In genomic region chr11:109863194-109863746, GRCm38 (mm10) we compare ENCODE assay signal across 8 mouse cellular contexts. TPM values are rescaled to one million over a fixed set of nuclear protein-coding genes. Genes with fewer than 3 reads are reported as not detected.
DNase-seq lines count a peak whose midpoint lies in the region; ATAC-seq and TF ChIP-seq lines count a peak whose summit lies in the region.

No protein-coding gene starts in this region.

- H3K4me2 ChIP-seq in hindbrain, embryonic 14.5 days (replicated peaks), result no peak overlapping the region
- no peak overlapping the region for H3K4me2 ChIP-seq in hindbrain, embryonic 12.5 days (replicated peaks)
- H3K4me2 ChIP-seq in CH12.LX (ENCODE audit: insufficient read depth, low read depth, poor library complexity, severe bottlenecking), result no peak overlapping the region
- no peak overlapping the region for H3K4me2 ChIP-seq in midbrain, embryonic 15.5 days

- 74% methylated on average over 9 of the region's 9 CpGs for WGBS in hindbrain, embryonic 14.5 days
- 70% methylated on average over 9 of the region's 9 CpGs for WGBS in hindbrain, embryonic 12.5 days
- WGBS in bone marrow, adult 2 months, result 67% methylated on average over 9 of the region's 9 CpGs
- WGBS in forebrain, embryonic 10.5 days, result 71% methylated on average over 9 of the region's 9 CpGs
- 64% methylated on average over 9 of the region's 9 CpGs for WGBS in midbrain, embryonic 15.5 days

- no peaks in the 10 kb centered on the region for H3K79me2 ChIP-seq in CH12.LX (replicated peaks; ENCODE audit: control insufficient read depth, extremely low read depth, insufficient read depth, poor library complexity, severe bottlenecking)

- H3K9ac ChIP-seq in hindbrain, embryonic 14.5 days, result no peak overlapping the region
- no peak overlapping the region for H3K9ac ChIP-seq in hindbrain, embryonic 12.5 days
- no peak overlapping the region for H3K9ac ChIP-seq in CH12.LX (ENCODE audit: insufficient read depth, low read depth)
- no peak overlapping the region for H3K9ac ChIP-seq in midbrain, embryonic 15.5 days

- ATAC-seq in hindbrain, embryonic 14.5 days (ENCODE audit: low FRiP score), result no peak
- ATAC-seq in hindbrain, embryonic 12.5 days (ENCODE audit: low FRiP score), result no peak; the same call in 1 of the 2 replicates
- ATAC-seq in midbrain, embryonic 15.5 days (replicated peaks), result peak; percentile 37; the same call in 1 of the 2 replicates
- ATAC-seq in erythroid progenitor cell, adult 5-6 weeks (replicated peaks; ENCODE audit: low FRiP score, poor library complexity, severe bottlenecking), result no peak

- no peaks in the 10 kb centered on the region for H3K4me1 ChIP-seq in hindbrain, embryonic 14.5 days (replicated peaks; ENCODE audit: control insufficient read depth, insufficient read depth, low read length)
- H3K4me1 ChIP-seq in hindbrain, embryonic 12.5 days, result peaks cover 6% of the 10 kb centered on the region; the same call in 1 of the 2 replicates
- H3K4me1 ChIP-seq in CH12.LX (ENCODE audit: control insufficient read depth in 1 of 2, insufficient read depth in 2 of 2), result peaks cover 8 to 34% of the 10 kb centered on the region in 2 experiments
- peaks cover 2% of the 10 kb centered on the region; the same call in 1 of the 2 replicates for H3K4me1 ChIP-seq in bone marrow, adult 2 months (ENCODE audit: control insufficient read depth, insufficient read depth, low read length)
- H3K4me1 ChIP-seq in forebrain, embryonic 10.5 days, result peaks cover 11% of the 10 kb centered on the region
- peaks cover 6% of the 10 kb centered on the region; the same call in 1 of the 2 replicates for H3K4me1 ChIP-seq in midbrain, embryonic 15.5 days

- no peak for TF ChIP-seq POLR2A in CH12.LX (IDR thresholded peaks at IDR 0.05; ENCODE audit: low read depth, low read length)
- no peak for TF ChIP-seq POLR2A in bone marrow, adult 2 months (IDR thresholded peaks at IDR 0.05; ENCODE audit: borderline replicate concordance, control insufficient read depth, low read depth, low read length)

- H3K27me3 ChIP-seq in hindbrain, embryonic 14.5 days (ENCODE audit: control insufficient read depth, insufficient read depth, low read length), result no peaks in the 10 kb centered on the region
- H3K27me3 ChIP-seq in hindbrain, embryonic 12.5 days, result no peaks in the 10 kb centered on the region
- no peaks in the 10 kb centered on the region for H3K27me3 ChIP-seq in CH12.LX (replicated peaks)
- H3K27me3 ChIP-seq in forebrain, embryonic 10.5 days (ENCODE audit: poor library complexity, severe bottlenecking), result no peaks in the 10 kb centered on the region
- no peaks in the 10 kb centered on the region for H3K27me3 ChIP-seq in midbrain, embryonic 15.5 days (replicated peaks)

- peak; percentile 75 to 79 for TF ChIP-seq CTCF in CH12.LX (conservative IDR thresholded peaks at IDR 0.05 in 1 of 2, IDR thresholded peaks at IDR 0.05 in 1 of 2; ENCODE audit: low read depth in 2 of 2, low read length in 2 of 2)
- TF ChIP-seq CTCF in bone marrow, adult 2 months (IDR thresholded peaks at IDR 0.05; ENCODE audit: control insufficient read depth, insufficient read depth, low read length), result peak; percentile 50

- dilution Hi-C loops in CH12.LX (cut with MboI; ENCODE audit: extremely low pct_ligation_motif_present, extremely low pct_unique_long_range_greater_than_20kb, low sequenced_read_pairs), result no loop called here

- no peaks in the 10 kb centered on the region for H3K9me3 ChIP-seq in hindbrain, embryonic 14.5 days (ENCODE audit: control insufficient read depth, low read length)
- 0 out of 2 replicates have a peak, but pooled peaks cover 3% of the 10 kb centered on the region for H3K9me3 ChIP-seq in hindbrain, embryonic 12.5 days (replicated peaks)
- peaks cover 4% of the 10 kb centered on the region for H3K9me3 ChIP-seq in CH12.LX (replicated peaks; ENCODE audit: low read length)
- no peaks in the 10 kb centered on the region for H3K9me3 ChIP-seq in forebrain, embryonic 10.5 days
- H3K9me3 ChIP-seq in midbrain, embryonic 15.5 days, result no peaks in the 10 kb centered on the region

- no peak overlapping the region for H3K4me3 ChIP-seq in hindbrain, embryonic 14.5 days (replicated peaks; ENCODE audit: low read length)
- H3K4me3 ChIP-seq in hindbrain, embryonic 12.5 days, result no peak overlapping the region
- no peak overlapping the region for H3K4me3 ChIP-seq in CH12.LX (replicated peaks in 1 of 3; ENCODE audit: low read depth in 2 of 3, low read length in 2 of 3, poor library complexity in 1 of 3)
- H3K4me3 ChIP-seq in bone marrow, adult 2 months (replicated peaks; ENCODE audit: control insufficient read depth, low read depth, low read length), result no peak overlapping the region
- H3K4me3 ChIP-seq in forebrain, embryonic 10.5 days, result no peak overlapping the region
- no peak overlapping the region for H3K4me3 ChIP-seq in midbrain, embryonic 15.5 days

- DNase-seq in hindbrain, embryonic 14.5 days (ENCODE audit: low spot score), result peak; percentile 69
- DNase-seq in CH12.LX (ENCODE audit: extremely low read depth), result peak; percentile 75
- DNase-seq in forebrain, embryonic 10.5 days (ENCODE audit: extremely low spot score, low spot score), result peak; percentile 52
- DNase-seq in left cerebral cortex, postnatal 14 days (ENCODE audit: low spot score in 2 of 2), result peak; percentile 37 to 60

- H3K27ac ChIP-seq in hindbrain, embryonic 14.5 days, result no peak overlapping the region
- no peak overlapping the region for H3K27ac ChIP-seq in hindbrain, embryonic 12.5 days
- H3K27ac ChIP-seq in CH12.LX (ENCODE audit: insufficient read depth, low read depth), result no peak overlapping the region
- H3K27ac ChIP-seq in bone marrow, adult 2 months (ENCODE audit: control insufficient read depth, insufficient read depth, low read depth, low read length, poor library complexity), result no peak overlapping the region
- H3K27ac ChIP-seq in forebrain, embryonic 10.5 days, result no peak overlapping the region
- H3K27ac ChIP-seq in midbrain, embryonic 15.5 days, result no peak overlapping the region

- TF ChIP-seq EP300 in CH12.LX (IDR thresholded peaks at IDR 0.05; ENCODE audit: low read length), result no peak

- peak; percentile 45 for TF ChIP-seq RAD21 in CH12.LX (IDR thresholded peaks at IDR 0.05; ENCODE audit: low read depth, low read length)

- in situ Hi-C loops in CH12.LX (cut with MboI; ENCODE audit: low pct_ligation_motif_present, low pct_unique_long_range_greater_than_20kb, low sequenced_read_pairs), result loop anchor here (25.0 kb wide), 1 partner anchor 601 kb away; no protein-coding TSS in a partner anchor

- H3K36me3 ChIP-seq in hindbrain, embryonic 14.5 days (replicated peaks; ENCODE audit: control insufficient read depth, insufficient read depth), result no peaks in the 10 kb centered on the region
- no peaks in the 10 kb centered on the region for H3K36me3 ChIP-seq in hindbrain, embryonic 12.5 days
- no peaks in the 10 kb centered on the region for H3K36me3 ChIP-seq in CH12.LX (replicated peaks in 1 of 2; ENCODE audit: control insufficient read depth in 1 of 2, insufficient read depth in 1 of 2, low read length in 1 of 2)
- no peaks in the 10 kb centered on the region for H3K36me3 ChIP-seq in forebrain, embryonic 10.5 days (replicated peaks)
- H3K36me3 ChIP-seq in midbrain, embryonic 15.5 days (replicated peaks), result no peaks in the 10 kb centered on the region

- intact Hi-C loops in left cerebral cortex, postnatal 14 days (cut with DNase I), result loop anchor here (5.0 to 10.0 kb wide), 2 partner anchors 416 to 528 kb away; no protein-coding TSS in a partner anchor

TF ChIP-seq in CH12.LX, 34 proteins besides CTCF, POLR2A, EP300 and RAD21:
- TF ChIP-seq BHLHE40 (IDR thresholded peaks at IDR 0.05; ENCODE audit: low read depth, low read length), result no peak
- TF ChIP-seq UBTF (IDR thresholded peaks at IDR 0.05; ENCODE audit: low read depth, low read length), result no peak
- TF ChIP-seq TCF12 (IDR thresholded peaks at IDR 0.05; ENCODE audit: low read depth, low read length), result no peak
- TF ChIP-seq MXI1 (IDR thresholded peaks at IDR 0.05; ENCODE audit: low read depth, low read length), result no peak
- no peak for TF ChIP-seq ZNF384 (IDR thresholded peaks at IDR 0.05; ENCODE audit: low read depth, low read length)
- TF ChIP-seq PAX5 (IDR thresholded peaks at IDR 0.05; ENCODE audit: low read length), result no peak
- TF ChIP-seq CHD2 (IDR thresholded peaks at IDR 0.05; ENCODE audit: low read length), result no peak
- peak; percentile 20; the same call in 1 of the 2 replicates for TF ChIP-seq SMC3 (IDR thresholded peaks at IDR 0.05; ENCODE audit: low read depth, low read length)
- TF ChIP-seq MYC (IDR thresholded peaks at IDR 0.05; ENCODE audit: low read depth, low read length), result peak; percentile 37; the same call in 1 of the 2 replicates
TF ChIP-seq in CH12.LX: peak in this region for 2.

RNA-seq across cellular contexts. Expression of gene 1700012B07Rik, which starts 35.4 kb away (rescaled TPM):
- not detected in 2 replicates for polyA plus RNA-seq in hindbrain, embryonic 14.5 days (2014; fragmentation: Nextera tagmentation; extraction: Ambion mirVana)
- not detected in 2 replicates for polyA plus RNA-seq in hindbrain, embryonic 12.5 days (2016; fragmentation: Nextera tagmentation; extraction: Ambion mirVana)
- total RNA-seq in CH12.LX (2012; rRNA removed) (not detected in 2 replicates), CH12.LX (2014; rRNA removed) (not detected in 2 replicates)
- 0.29 and 0.44 TPM in 2 replicates for polyA plus RNA-seq in CH12.LX (2012; ENCODE audit: insufficient read length, low read depth)
- not detected in 2 replicates for polyA plus RNA-seq in bone marrow, adult 2 months (2011; ENCODE audit: insufficient read depth, insufficient read length, low replicate concordance, missing spikeins)
- polyA plus RNA-seq in forebrain, embryonic 10.5 days (2016; fragmentation: Nextera tagmentation; extraction: Ambion mirVana), result not detected in 2 replicates
- not detected for total RNA-seq in left cerebral cortex, postnatal 14 days (2021)
- not detected in 2 replicates for polyA plus RNA-seq in midbrain, embryonic 15.5 days (2015; fragmentation: Nextera tagmentation; extraction: Ambion mirVana)
- total RNA-seq in erythroid progenitor cell, adult 5-6 weeks (2015; ENCODE audit: low replicate concordance), result not detected in 2 replicates
- total RNA-seq in erythroid progenitor cell, adult 5-6 weeks (2017; ENCODE audit: low replicate concordance), result not detected in 2 replicates
